Mouse (Mus musculus): ENCODE data around the gene Stag1. TPM values are rescaled to one million over a fixed set of nuclear protein-coding genes. Genes with fewer than 3 reads are reported as not detected.

Stag1 gene
- total RNA-seq, 1 experiment: 47.9 TPM

DNA sequence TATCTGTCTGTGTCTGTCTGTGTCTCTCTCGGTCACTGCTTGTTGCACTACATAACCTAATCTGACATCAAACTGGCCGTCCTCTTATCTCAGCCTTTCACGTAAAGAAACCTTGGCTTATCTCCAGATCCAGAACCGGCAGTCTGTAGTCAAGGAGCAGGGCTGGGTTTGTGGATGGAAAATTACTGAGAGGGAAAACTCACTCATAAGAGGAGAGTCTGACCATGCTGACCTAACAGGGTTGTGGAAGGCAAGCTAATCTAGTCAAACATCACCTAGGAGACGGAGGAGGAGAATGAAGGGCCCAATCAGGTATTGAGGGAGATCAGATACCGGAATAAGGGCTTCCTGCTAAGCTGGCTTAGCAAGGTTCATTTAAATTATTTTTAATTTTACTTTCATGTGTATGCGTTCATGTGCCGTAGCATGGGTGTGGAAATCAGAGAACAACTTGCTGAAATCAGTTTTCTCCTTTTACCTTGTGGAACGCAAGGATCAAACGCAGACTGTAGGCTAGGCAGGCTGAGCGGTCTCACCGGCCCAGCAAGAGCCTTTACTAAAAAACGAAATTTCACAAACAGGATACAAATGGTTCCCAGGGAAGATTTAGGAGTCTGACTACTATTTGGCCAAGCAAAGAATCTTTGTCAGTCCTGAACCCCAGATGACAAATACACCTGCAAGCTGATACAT lies 14.6 kb upstream of the Stag1 start:
- in situ Hi-C loops (cut with MboI; ENCODE audit: low sequenced_read_pairs in 2 of 2, unreplicated experiment in 2 of 2): no loop called here
- Histone ChIP-seq H3K4me3 (ENCODE audit: insufficient read depth in 1 of 2, low read depth in 1 of 2, low read length in 2 of 2, poor library complexity in 1 of 2, severe bottlenecking in 1 of 2) (no peak overlapping the region), H3K4me1 (ENCODE audit: control insufficient read depth in 2 of 2, insufficient read depth in 2 of 2, low read length in 2 of 2, poor library complexity in 1 of 2) (peaks cover 6 to 8% of the 10 kb centered on the region in 2 experiments; a peak in 3 of 4 replicates), H3K9ac (ENCODE audit: insufficient read depth, low read depth, low read length, poor library complexity, severe bottlenecking) (no peak overlapping the region), H3K9me3 (ENCODE audit: control insufficient read depth, insufficient read depth, low read depth, low read length) (no peaks in the 10 kb centered on the region), H3K36me3 (ENCODE audit: control insufficient read depth, insufficient read depth, low read length, poor library complexity, severe bottlenecking) (no peaks in the 10 kb centered on the region), H3K27ac (ENCODE audit: insufficient read depth, low read depth, low read length, poor library complexity, severe bottlenecking) (no peak overlapping the region)
- TF ChIP-seq ZC3H11A (IDR thresholded peaks at IDR 0.05; ENCODE audit: borderline replicate concordance, low read depth, low read length) (no peak), HCFC1 (IDR thresholded peaks at IDR 0.05; ENCODE audit: borderline replicate concordance, insufficient read depth, low read length) (no peak), CHD2 (IDR thresholded peaks at IDR 0.05; ENCODE audit: low read depth, low read length) (no peak), ZNF384 (IDR thresholded peaks at IDR 0.05; ENCODE audit: low read depth, low read length) (no peak), MAFK (IDR thresholded peaks at IDR 0.05; ENCODE audit: insufficient read depth, low read depth, low read length) (no peak)
- no peak for DNase-seq (ENCODE audit: low read depth, low spot score)

DNA sequence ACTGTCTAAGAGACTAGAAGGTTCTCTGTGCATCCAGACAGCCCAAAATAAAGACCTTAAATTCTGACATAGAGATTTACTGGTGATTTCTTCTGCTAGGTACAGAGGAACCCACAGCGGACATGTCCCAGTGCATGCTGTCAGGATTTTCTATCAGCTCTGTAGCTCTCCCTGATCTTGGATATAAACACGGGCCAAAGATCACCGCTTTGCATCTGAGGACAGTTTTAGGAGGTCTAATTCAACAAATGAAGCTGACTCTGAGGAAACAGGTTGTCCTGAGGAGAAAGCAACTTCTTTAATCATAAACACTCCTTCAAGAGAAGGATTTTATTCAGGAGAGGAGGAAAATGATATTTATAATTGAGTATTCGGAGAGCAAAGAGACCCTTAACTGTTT lies 13.6 kb upstream of the Stag1 start:
- DNase-seq (ENCODE audit: low read depth, low spot score): no peak
- no peak overlapping the region for H3K27ac ChIP-seq (ENCODE audit: insufficient read depth, low read depth, low read length, poor library complexity, severe bottlenecking)
- H3K4me1 ChIP-seq (ENCODE audit: control insufficient read depth in 2 of 2, insufficient read depth in 2 of 2, low read length in 2 of 2, poor library complexity in 1 of 2): peaks cover 6 to 8% of the 10 kb centered on the region in 2 experiments; a peak in 3 of 4 replicates
- TF ChIP-seq CHD2 (IDR thresholded peaks at IDR 0.05; ENCODE audit: low read depth, low read length): no peak
- no peak for TF ChIP-seq ZC3H11A (IDR thresholded peaks at IDR 0.05; ENCODE audit: borderline replicate concordance, low read depth, low read length)
- no peak for TF ChIP-seq MAFK (IDR thresholded peaks at IDR 0.05; ENCODE audit: insufficient read depth, low read depth, low read length)
- no peak for TF ChIP-seq HCFC1 (IDR thresholded peaks at IDR 0.05; ENCODE audit: borderline replicate concordance, insufficient read depth, low read length)
- in situ Hi-C loops (cut with MboI; ENCODE audit: low sequenced_read_pairs in 2 of 2, unreplicated experiment in 2 of 2): no loop called here
- no peaks in the 10 kb centered on the region for H3K36me3 ChIP-seq (ENCODE audit: control insufficient read depth, insufficient read depth, low read length, poor library complexity, severe bottlenecking)
- no peak overlapping the region for H3K4me3 ChIP-seq (ENCODE audit: insufficient read depth in 1 of 2, low read depth in 1 of 2, low read length in 2 of 2, poor library complexity in 1 of 2, severe bottlenecking in 1 of 2)
- H3K9me3 ChIP-seq (ENCODE audit: control insufficient read depth, insufficient read depth, low read depth, low read length): no peaks in the 10 kb centered on the region
- H3K9ac ChIP-seq (ENCODE audit: insufficient read depth, low read depth, low read length, poor library complexity, severe bottlenecking): no peak overlapping the region

- in situ Hi-C loops (cut with MboI; ENCODE audit: low sequenced_read_pairs in 2 of 2, unreplicated experiment in 2 of 2): no loop called here
- no peak for TF ChIP-seq HCFC1 (IDR thresholded peaks at IDR 0.05; ENCODE audit: borderline replicate concordance, insufficient read depth, low read length)
- TF ChIP-seq CHD2 (IDR thresholded peaks at IDR 0.05; ENCODE audit: low read depth, low read length): no peak
- no peak for TF ChIP-seq ZC3H11A (IDR thresholded peaks at IDR 0.05; ENCODE audit: borderline replicate concordance, low read depth, low read length)
- no peak for TF ChIP-seq ZNF384 (IDR thresholded peaks at IDR 0.05; ENCODE audit: low read depth, low read length)
- no peak for TF ChIP-seq MAFK (IDR thresholded peaks at IDR 0.05; ENCODE audit: insufficient read depth, low read depth, low read length)
- Histone ChIP-seq H3K36me3 (ENCODE audit: control insufficient read depth, insufficient read depth, low read length, poor library complexity, severe bottlenecking) (no peaks in the 10 kb centered on the region), H3K4me3 (ENCODE audit: insufficient read depth in 1 of 2, low read depth in 1 of 2, low read length in 2 of 2, poor library complexity in 1 of 2, severe bottlenecking in 1 of 2) (no peak overlapping the region), H3K4me1 (ENCODE audit: control insufficient read depth in 2 of 2, insufficient read depth in 2 of 2, low read length in 2 of 2, poor library complexity in 1 of 2) (no peaks in the 10 kb centered on the region), H3K9ac (ENCODE audit: insufficient read depth, low read depth, low read length, poor library complexity, severe bottlenecking) (no peak overlapping the region), H3K9me3 (ENCODE audit: control insufficient read depth, insufficient read depth, low read depth, low read length) (no peaks in the 10 kb centered on the region), H3K27ac (ENCODE audit: insufficient read depth, low read depth, low read length, poor library complexity, severe bottlenecking) (no peak overlapping the region)
- no peak for DNase-seq (ENCODE audit: low read depth, low spot score)
These were observed 7.1 kb upstream of the Stag1 start for GRCm38 (mm10) chr9:100590462-100590861.

DNA sequence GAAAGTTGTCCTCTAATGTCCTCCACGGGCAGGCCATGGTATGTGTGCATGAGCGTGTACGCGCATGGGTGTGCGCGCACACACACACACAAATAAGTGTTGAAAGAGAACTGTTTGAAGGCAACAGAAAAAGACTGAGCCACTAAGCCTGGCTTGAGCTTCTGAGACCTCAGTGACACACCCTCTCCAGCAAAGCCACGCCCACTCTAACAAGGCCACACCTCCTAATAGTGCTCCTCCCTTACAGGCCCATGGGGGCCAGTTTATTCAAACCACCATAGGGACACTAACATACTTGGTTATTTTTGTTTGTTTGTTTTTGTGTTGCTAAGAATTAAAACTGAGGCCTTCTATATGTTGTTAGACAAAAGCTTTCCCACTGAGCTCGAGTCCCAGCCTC lies 1.3 kb upstream of the Stag1 start:
- Histone ChIP-seq H3K4me3 (ENCODE audit: insufficient read depth in 1 of 2, low read depth in 1 of 2, low read length in 2 of 2, poor library complexity in 1 of 2, severe bottlenecking in 1 of 2) (no peak overlapping the region), H3K4me1 (ENCODE audit: control insufficient read depth in 2 of 2, insufficient read depth in 2 of 2, low read length in 2 of 2, poor library complexity in 1 of 2) (peaks cover 0 to 5% of the 10 kb centered on the region in 2 experiments; a peak in 2 of 4 replicates), H3K9me3 (ENCODE audit: control insufficient read depth, insufficient read depth, low read depth, low read length) (no peaks in the 10 kb centered on the region), H3K36me3 (ENCODE audit: control insufficient read depth, insufficient read depth, low read length, poor library complexity, severe bottlenecking) (no peaks in the 10 kb centered on the region), H3K27ac (ENCODE audit: insufficient read depth, low read depth, low read length, poor library complexity, severe bottlenecking) (no peak overlapping the region), H3K9ac (ENCODE audit: insufficient read depth, low read depth, low read length, poor library complexity, severe bottlenecking) (no peak overlapping the region)
- peak; percentile 36 for DNase-seq (ENCODE audit: low read depth, low spot score)
- in situ Hi-C loops (cut with MboI; ENCODE audit: low sequenced_read_pairs in 2 of 2, unreplicated experiment in 2 of 2): no loop called here
- TF ChIP-seq ZC3H11A (IDR thresholded peaks at IDR 0.05; ENCODE audit: borderline replicate concordance, low read depth, low read length): no peak
- no peak for TF ChIP-seq HCFC1 (IDR thresholded peaks at IDR 0.05; ENCODE audit: borderline replicate concordance, insufficient read depth, low read length)
- TF ChIP-seq MAFK (IDR thresholded peaks at IDR 0.05; ENCODE audit: insufficient read depth, low read depth, low read length): no peak
- no peak for TF ChIP-seq CHD2 (IDR thresholded peaks at IDR 0.05; ENCODE audit: low read depth, low read length)
- no peak for TF ChIP-seq ZNF384 (IDR thresholded peaks at IDR 0.05; ENCODE audit: low read depth, low read length)
